Mouse (Mus musculus) lung, adult 2 months (tissue): Measurements from ENCODE around the gene Fhad1. TPM values are rescaled to one million over a fixed set of nuclear protein-coding genes. Genes with fewer than 3 reads are reported as not detected.

Experiments used
- DNase-seq: peaks from one replicate; pipeline ENCODE4 v3.0.0; 2022
- H3K4me1 ChIP-seq: fragments of 200-500 bp; 2 replicates; pipeline ENCODE4 v1.6.1; 2011; ENCODE audit warnings: low read length; ENCODE audit not compliant: control insufficient read depth, insufficient read depth
- H3K4me3 ChIP-seq: fragments of 200-500 bp; replicated peaks from 2 replicates; pipeline ENCODE3; 2011; ENCODE audit warnings: low read depth, mild to moderate bottlenecking, control low read depth, low read length; ENCODE audit errors: extremely low read depth
- CTCF ChIP-seq: fragments of 200-500 bp; IDR thresholded peaks from 2 replicates; pipeline ENCODE4 v1.5.1; 2011; ENCODE audit warnings: mild to moderate bottlenecking, low read length, control low read depth; ENCODE audit not compliant: insufficient read depth
- POLR2A ChIP-seq: fragments of 200-500 bp; IDR thresholded peaks from 2 replicates; pipeline ENCODE4 v1.6.1; 2011; ENCODE audit warnings: low read depth, mild to moderate bottlenecking, control low read depth, low read length, borderline replicate concordance; ENCODE audit errors: extremely low read depth
- WGBS: fragments of 180-500 bp; shearing (Covaris S2); methylation state at CpG from one replicate; pipeline ENCODE4 v1.1.7; 2018; 5-methylcytosine and 5-hydroxymethylcytosine counted together
- polyA plus RNA-seq: library from polyadenylated mRNA; depleted of rRNA; stranded (reverse); fragments of >200 nt; gene quantifications from 2 replicates; pipeline ENCODE4 v1.2.3, GENCODE M21; 2012

Fhad1 gene
- polyA plus RNA-seq, 1 experiment: 7.9 TPM

DNA sequence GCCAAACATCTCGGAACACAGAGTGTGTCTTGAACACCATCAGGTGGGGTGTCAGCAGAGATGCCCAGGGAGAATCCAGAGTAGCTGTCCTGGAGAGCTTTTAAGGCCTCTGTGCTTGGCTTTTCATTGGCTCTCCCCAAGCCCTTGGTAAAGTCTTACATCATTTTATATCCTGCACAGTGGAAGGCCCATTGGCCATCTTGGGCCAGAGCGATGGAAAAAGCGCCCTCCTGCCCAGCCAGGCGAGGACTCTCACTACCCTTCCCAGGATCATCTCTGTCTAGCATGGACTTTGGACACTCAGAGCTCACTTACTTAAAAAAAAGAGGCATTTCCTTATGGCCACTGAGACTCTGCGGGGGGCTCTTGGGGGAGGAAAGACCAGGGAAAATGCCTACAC is 58.0 kb downstream of the Fhad1 start:
- H3K4me1 ChIP-seq: peaks cover 17% of the 10 kb centered on the region
- no peak overlapping the region for H3K4me3 ChIP-seq
- TF ChIP-seq CTCF (no peak), POLR2A (no peak)
- no peak for DNase-seq
- 91% methylated on average over 5 of the region's 5 CpGs for WGBS

DNA sequence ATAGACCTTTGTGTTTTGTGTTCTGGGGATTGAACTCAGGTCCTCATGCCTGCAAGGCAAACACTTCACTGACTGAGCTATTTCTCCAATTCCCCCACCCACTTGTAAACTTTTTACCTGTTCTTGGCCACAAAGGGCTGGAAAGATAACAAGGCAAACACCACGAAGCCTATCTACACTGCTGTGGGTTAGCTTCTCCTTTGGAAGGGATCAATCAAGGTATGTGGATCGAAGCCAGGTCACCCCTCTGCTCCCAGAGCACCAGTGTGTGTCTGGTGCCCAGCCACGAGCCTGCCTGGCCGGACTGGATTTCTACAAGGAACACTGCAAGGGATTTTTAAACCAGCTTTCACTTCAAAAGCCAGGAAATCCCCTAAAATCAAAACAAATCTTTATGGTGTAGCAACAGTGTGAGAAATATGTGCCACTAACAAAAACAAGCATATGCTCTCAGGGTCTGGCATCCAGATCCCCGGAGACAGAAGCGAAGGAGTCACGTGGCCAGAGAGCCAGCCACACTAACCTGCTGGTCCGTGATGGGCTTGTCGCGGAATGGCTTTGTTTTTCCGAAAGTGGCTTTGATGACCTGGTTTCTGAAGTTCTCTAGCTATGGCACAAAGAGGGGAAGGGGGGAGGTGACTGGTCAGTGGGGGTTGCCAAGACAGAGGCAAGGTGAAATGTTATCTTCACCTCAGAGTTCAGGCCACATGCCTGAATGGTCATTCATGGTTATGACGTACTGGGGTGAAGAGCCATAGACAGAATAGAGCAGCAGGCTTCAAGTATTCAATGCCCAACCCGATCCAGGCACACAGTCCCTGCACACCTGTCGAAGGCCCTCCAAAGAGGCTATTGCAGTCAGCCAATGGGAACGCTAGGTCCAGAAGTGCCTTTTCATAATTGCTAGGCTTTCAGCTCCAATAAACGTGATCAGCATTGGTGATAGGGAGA is 59.8 kb downstream of the Fhad1 start:
- no peak for TF ChIP-seq CTCF
- no peak for TF ChIP-seq POLR2A
- peak; percentile 33 for DNase-seq
- WGBS: 45% methylated on average over 16 of the region's 16 CpGs
- peaks cover 17% of the 10 kb centered on the region for H3K4me1 ChIP-seq
- H3K4me3 ChIP-seq: no peak overlapping the region

DNA sequence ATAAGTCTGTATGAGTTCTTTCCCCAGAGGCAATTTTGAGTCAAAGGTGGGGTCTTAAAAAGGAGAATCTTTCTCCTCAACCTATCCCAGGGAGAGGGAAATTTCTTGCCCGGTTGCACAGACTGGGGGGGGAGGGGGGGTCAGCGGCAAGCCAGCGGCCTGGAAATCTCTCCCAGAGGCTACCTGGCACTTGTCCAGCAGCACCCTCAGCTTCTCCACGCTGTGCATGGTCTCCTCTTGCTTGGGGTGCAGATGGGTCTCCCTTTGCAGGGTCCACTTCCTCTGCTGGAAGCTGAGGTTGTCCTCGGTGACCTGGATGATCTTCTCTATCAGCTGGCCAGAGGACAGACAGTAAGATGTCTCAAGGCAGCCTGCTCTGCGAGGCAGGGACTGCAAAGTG is 61.0 kb downstream of the Fhad1 start:
- no peak for DNase-seq
- no peak for TF ChIP-seq CTCF
- no peak for TF ChIP-seq POLR2A
- Histone ChIP-seq H3K4me3 (no peak overlapping the region), H3K4me1 (peaks cover 12% of the 10 kb centered on the region)
- 58% methylated on average over 6 of the region's 6 CpGs for WGBS

DNA sequence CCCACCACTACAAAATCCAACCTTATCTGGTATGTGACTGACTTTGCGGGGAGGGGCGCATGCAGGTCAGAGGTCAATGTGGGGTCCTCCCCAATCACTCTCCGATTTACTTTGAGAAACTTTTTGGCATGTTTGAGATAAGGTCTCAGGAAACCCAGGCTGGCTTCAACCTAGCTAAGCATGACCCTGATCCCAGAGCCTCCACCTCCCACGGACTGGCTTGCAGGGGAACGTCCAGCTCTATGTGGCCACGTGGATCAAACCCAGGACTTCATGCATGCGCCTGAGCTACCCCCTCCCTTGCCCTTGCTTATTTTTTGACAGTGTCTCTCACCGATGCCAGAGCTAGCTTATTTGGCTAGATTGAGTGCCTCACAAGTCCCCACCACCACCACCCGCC is 61.6 kb downstream of the Fhad1 start:
- no peak overlapping the region for H3K4me3 ChIP-seq
- WGBS: 61% methylated on average over 9 of the region's 9 CpGs
- peaks cover 6% of the 10 kb centered on the region for H3K4me1 ChIP-seq
- DNase-seq: no peak
- TF ChIP-seq POLR2A (no peak), CTCF (no peak)

DNA sequence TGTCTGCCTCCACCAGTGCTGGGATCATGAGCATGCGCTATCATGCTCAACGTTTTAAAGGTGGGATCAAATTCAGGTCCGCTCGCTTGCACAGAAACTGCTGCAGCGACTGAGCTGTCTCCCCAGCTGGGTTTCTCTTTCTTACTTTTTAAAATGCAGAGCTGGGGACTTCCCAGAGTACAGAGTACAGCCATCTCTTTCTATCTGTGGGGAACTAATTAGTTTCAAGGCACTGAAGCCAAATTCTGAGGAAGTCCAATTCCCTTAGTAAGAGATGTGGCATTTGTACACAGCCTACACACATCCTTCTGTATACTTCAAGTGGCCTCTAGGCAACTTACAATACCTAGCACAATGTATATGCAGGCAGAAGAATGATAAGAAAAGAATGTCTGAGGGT is 62.1 kb downstream of the Fhad1 start:
- H3K4me3 ChIP-seq: no peak overlapping the region
- TF ChIP-seq CTCF (no peak), POLR2A (no peak)
- DNase-seq: no peak
- peaks cover 6% of the 10 kb centered on the region for H3K4me1 ChIP-seq
- 51% methylated on average over 5 of the region's 5 CpGs for WGBS

DNA sequence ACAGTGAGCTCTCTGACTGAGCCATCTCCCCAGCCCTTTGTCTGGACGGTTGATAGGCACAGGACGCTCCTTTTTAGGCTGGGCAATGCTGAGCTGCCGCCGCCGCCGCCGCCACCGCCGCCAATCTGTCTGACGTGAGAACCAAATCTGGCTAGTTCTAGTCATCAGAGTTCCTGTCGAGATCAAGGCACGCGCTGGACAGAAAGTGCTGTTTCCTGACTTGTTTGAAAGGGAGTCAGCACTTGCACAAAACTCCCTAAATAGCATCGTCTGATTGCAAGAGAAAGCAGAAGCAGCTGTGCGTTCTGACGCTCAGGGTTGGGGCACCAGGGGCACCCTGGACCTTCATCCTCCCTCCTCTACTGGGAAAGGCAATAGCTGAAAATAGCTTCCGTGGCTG is 62.8 kb downstream of the Fhad1 start:
- WGBS: 30% methylated on average over 17 of the region's 17 CpGs
- DNase-seq: no peak
- Histone ChIP-seq H3K4me1 (peaks cover 6% of the 10 kb centered on the region), H3K4me3 (no peak overlapping the region)
- no peak for TF ChIP-seq POLR2A
- no peak for TF ChIP-seq CTCF

DNA sequence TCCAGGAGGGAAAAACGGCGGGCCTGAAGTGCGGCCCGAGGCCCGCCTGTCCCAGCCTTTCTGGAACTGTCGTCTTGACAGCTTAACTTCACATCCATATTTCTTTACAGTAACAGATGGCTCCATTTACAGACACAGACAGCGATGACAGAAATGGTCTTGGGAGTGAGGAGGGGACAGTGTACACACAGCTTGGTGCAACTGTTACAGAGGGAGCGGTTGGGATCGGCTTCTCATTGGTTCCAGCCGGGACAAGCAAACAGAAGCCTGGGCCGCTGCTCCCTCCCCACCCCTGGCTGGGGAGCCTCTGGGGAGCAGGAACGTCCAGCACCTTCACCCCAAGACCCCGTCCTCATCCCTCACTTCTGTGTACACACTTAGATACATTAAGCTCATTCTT is 65.4 kb downstream of the Fhad1 start:
- no peak for DNase-seq
- TF ChIP-seq CTCF: no peak
- no peak for TF ChIP-seq POLR2A
- H3K4me1 ChIP-seq: peaks cover 6% of the 10 kb centered on the region

DNA sequence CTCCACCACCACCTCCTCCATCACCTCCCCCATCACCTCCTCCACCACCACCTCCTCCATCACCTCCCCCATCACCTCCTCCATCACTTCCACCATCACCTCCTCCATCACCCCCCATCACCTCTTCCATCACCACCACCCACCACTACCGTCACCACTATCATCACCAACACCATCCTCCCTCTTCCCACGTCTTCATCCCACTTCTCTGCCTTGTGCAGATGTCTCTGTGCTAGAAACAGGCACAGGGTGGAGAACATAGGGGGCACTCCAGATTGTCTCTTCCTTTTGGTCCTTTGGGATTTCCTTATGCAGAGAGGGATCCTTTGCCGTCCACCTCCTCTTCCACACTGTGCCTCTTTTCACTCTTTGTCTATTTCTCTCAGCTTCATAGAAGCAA is 66.1 kb downstream of the Fhad1 start:
- 83% methylated on average over 3 of the region's 3 CpGs for WGBS
- Histone ChIP-seq H3K4me3 (no peak overlapping the region), H3K4me1 (no peaks in the 10 kb centered on the region)
- TF ChIP-seq CTCF (no peak), POLR2A (no peak)
- no peak for DNase-seq

More for the DNA sequence above, 65.4 kb downstream of the Fhad1 start:
- WGBS: 47% methylated on average over 13 of the region's 13 CpGs
- H3K4me3 ChIP-seq: no peak overlapping the region

DNA sequence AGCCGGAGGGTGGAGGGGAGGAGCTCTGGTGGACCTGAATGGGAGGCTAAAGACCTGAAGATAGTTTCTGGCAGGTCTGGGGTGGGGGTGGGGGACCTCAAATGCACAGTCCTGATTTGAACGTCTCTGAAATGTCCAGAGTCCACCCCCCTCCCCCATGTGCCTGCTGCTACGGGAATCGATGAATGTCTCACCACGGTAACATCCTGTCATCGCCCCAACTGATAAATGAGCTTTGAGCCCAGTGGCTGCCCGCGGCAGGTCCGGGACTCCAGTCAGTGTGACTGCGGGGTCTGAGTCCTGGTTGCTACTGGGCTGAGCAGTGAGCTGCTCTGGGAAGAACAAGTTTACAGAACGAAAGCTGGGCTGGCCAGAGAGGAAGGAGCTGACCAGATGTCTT is 72.5 kb downstream of the Fhad1 start:
- TF ChIP-seq POLR2A (no peak), CTCF (no peak)
- Histone ChIP-seq H3K4me3 (no peak overlapping the region), H3K4me1 (no peaks in the 10 kb centered on the region)
- DNase-seq: no peak
- 41% methylated on average over 11 of the region's 11 CpGs for WGBS

DNA sequence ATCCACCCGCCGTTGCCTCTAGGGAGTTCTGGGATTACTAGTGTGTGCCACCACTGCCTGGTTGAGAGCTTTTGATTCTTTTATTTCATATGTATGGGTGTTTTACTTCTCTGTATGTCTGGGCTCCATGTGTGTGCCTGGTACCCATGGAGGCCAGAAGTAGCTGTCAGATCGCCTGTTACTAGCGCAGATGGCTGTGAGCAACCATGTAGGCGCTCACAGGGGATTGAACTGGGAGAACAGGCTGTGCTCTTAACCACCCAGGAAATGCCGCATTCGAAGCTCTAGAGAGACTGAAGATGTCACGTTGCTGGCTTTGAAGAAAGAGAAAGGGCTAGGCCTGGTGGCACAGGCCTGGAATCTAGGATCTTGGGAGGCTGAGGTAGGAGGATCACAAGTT is 73.6 kb downstream of the Fhad1 start:
- DNase-seq: no peak
- WGBS: 75% methylated on average over 8 of the region's 8 CpGs
- Histone ChIP-seq H3K4me1 (no peaks in the 10 kb centered on the region), H3K4me3 (no peak overlapping the region)
- TF ChIP-seq CTCF (no peak), POLR2A (no peak)
